Mouse (Mus musculus): ENCODE data around the gene Pxylp1. TPM values are rescaled to one million over a fixed set of nuclear protein-coding genes. Genes with fewer than 3 reads are reported as not detected.

The Pxylp1 gene
- polyA plus RNA-seq, 1 experiment from 2014 or later, result 22.2 TPM

GRCm38 (mm10) chr9:96891341-96892330, 833 bp downstream of the Pxylp1 start:
- H3K27ac ChIP-seq (ENCODE audit: low read length), result no peak overlapping the region
- peaks cover 5% of the 10 kb centered on the region; the same call in 1 of the 2 replicates for H3K27me3 ChIP-seq (ENCODE audit: insufficient read depth, low read length)
- H3K36me3 ChIP-seq (ENCODE audit: insufficient read depth, low read length), result no peaks in the 10 kb centered on the region
- no peak for ATAC-seq (ENCODE audit: low FRiP score, low TSS enrichment)
- no peak overlapping the region for H3K4me2 ChIP-seq (replicated peaks; ENCODE audit: low read depth, low read length)
- H3K4me1 ChIP-seq (ENCODE audit: insufficient read depth, low read length), result peaks cover 26% of the 10 kb centered on the region
- H3K4me3 ChIP-seq (ENCODE audit: low read length), result no peak overlapping the region
- 61% methylated on average over 12 of the region's 12 CpGs for WGBS
- H3K9ac ChIP-seq (replicated peaks; ENCODE audit: low read length), result no peak overlapping the region
- H3K9me3 ChIP-seq (ENCODE audit: low read length), result no peaks in the 10 kb centered on the region

- Histone ChIP-seq H3K27ac (ENCODE audit: low read length) (no peak overlapping the region), H3K4me3 (ENCODE audit: low read length) (no peak overlapping the region), H3K4me1 (ENCODE audit: insufficient read depth, low read length) (peaks cover 26% of the 10 kb centered on the region), H3K9ac (replicated peaks; ENCODE audit: low read length) (no peak overlapping the region), H3K36me3 (ENCODE audit: insufficient read depth, low read length) (no peaks in the 10 kb centered on the region), H3K27me3 (ENCODE audit: insufficient read depth, low read length) (peaks cover 5% of the 10 kb centered on the region; the same call in 1 of the 2 replicates), H3K4me2 (replicated peaks; ENCODE audit: low read depth, low read length) (no peak overlapping the region), H3K9me3 (ENCODE audit: low read length) (no peaks in the 10 kb centered on the region)
- WGBS, result 84% methylated on average over 6 of the region's 6 CpGs
- no peak for ATAC-seq (ENCODE audit: low FRiP score, low TSS enrichment)
These were observed 1.7 kb downstream of the Pxylp1 start for GRCm38 (mm10) chr9:96890756-96891155.

GRCm38 (mm10) chr9:96890266-96890665, 2.2 kb downstream of the Pxylp1 start:
- 0 out of 2 replicates have a peak overlapping the region, but pooled peaks have one; percentile 87 for H3K9ac ChIP-seq (replicated peaks; ENCODE audit: low read length)
- H3K36me3 ChIP-seq (ENCODE audit: insufficient read depth, low read length), result no peaks in the 10 kb centered on the region
- no peaks in the 10 kb centered on the region for H3K9me3 ChIP-seq (ENCODE audit: low read length)
- WGBS, result 89% methylated on average over 6 of the region's 6 CpGs
- peaks cover 26% of the 10 kb centered on the region for H3K4me1 ChIP-seq (ENCODE audit: insufficient read depth, low read length)
- H3K27ac ChIP-seq (ENCODE audit: low read length), result no peak overlapping the region
- ATAC-seq (ENCODE audit: low FRiP score, low TSS enrichment), result no peak
- no peak overlapping the region for H3K4me2 ChIP-seq (replicated peaks; ENCODE audit: low read depth, low read length)
- H3K27me3 ChIP-seq (ENCODE audit: insufficient read depth, low read length), result peaks cover 5% of the 10 kb centered on the region; the same call in 1 of the 2 replicates
- H3K4me3 ChIP-seq (ENCODE audit: low read length), result no peak overlapping the region

- Histone ChIP-seq H3K27me3 (ENCODE audit: insufficient read depth, low read length) (peaks cover 5% of the 10 kb centered on the region; the same call in 1 of the 2 replicates), H3K36me3 (ENCODE audit: insufficient read depth, low read length) (no peaks in the 10 kb centered on the region), H3K9me3 (ENCODE audit: low read length) (no peaks in the 10 kb centered on the region), H3K4me3 (ENCODE audit: low read length) (peak overlapping the region; percentile 68), H3K9ac (replicated peaks; ENCODE audit: low read length) (peak overlapping the region; percentile 87), H3K27ac (ENCODE audit: low read length) (peak overlapping the region; percentile 40; the same call in 1 of the 2 replicates), H3K4me2 (replicated peaks; ENCODE audit: low read depth, low read length) (peak overlapping the region; percentile 85), H3K4me1 (ENCODE audit: insufficient read depth, low read length) (peaks cover 26% of the 10 kb centered on the region)
- 1% methylated on average over 63 of the region's 66 CpGs for WGBS
- ATAC-seq (ENCODE audit: low FRiP score, low TSS enrichment), result peak; percentile 88
These were observed 3.0 kb downstream of the Pxylp1 start for GRCm38 (mm10) chr9:96889345-96890021.

- WGBS, result 2% methylated on average over 35 of the region's 37 CpGs
- Histone ChIP-seq H3K4me1 (ENCODE audit: insufficient read depth, low read length) (peaks cover 26% of the 10 kb centered on the region), H3K27ac (ENCODE audit: low read length) (no peak overlapping the region), H3K4me2 (replicated peaks; ENCODE audit: low read depth, low read length) (peak overlapping the region; percentile 85), H3K9me3 (ENCODE audit: low read length) (no peaks in the 10 kb centered on the region), H3K36me3 (ENCODE audit: insufficient read depth, low read length) (no peaks in the 10 kb centered on the region), H3K4me3 (ENCODE audit: low read length) (peak overlapping the region; percentile 68), H3K27me3 (ENCODE audit: insufficient read depth, low read length) (peaks cover 5% of the 10 kb centered on the region; the same call in 1 of the 2 replicates), H3K9ac (replicated peaks; ENCODE audit: low read length) (peak overlapping the region; percentile 87)
- ATAC-seq (ENCODE audit: low FRiP score, low TSS enrichment), result peak; percentile 49
These were observed 3.6 kb downstream of the Pxylp1 start for GRCm38 (mm10) chr9:96888742-96889344.

- Histone ChIP-seq H3K4me3 (ENCODE audit: low read length) (peak overlapping the region; percentile 68; the same call in 1 of the 2 replicates), H3K27me3 (ENCODE audit: insufficient read depth, low read length) (peaks cover 5% of the 10 kb centered on the region; the same call in 1 of the 2 replicates), H3K27ac (ENCODE audit: low read length) (no peak overlapping the region), H3K4me2 (replicated peaks; ENCODE audit: low read depth, low read length) (peak overlapping the region; percentile 85; the same call in 1 of the 2 replicates), H3K9me3 (ENCODE audit: low read length) (no peaks in the 10 kb centered on the region), H3K9ac (replicated peaks; ENCODE audit: low read length) (no peak overlapping the region), H3K4me1 (ENCODE audit: insufficient read depth, low read length) (peaks cover 18% of the 10 kb centered on the region), H3K36me3 (ENCODE audit: insufficient read depth, low read length) (no peaks in the 10 kb centered on the region)
- 25% methylated on average over 6 of the region's 6 CpGs for WGBS
- no peak for ATAC-seq (ENCODE audit: low FRiP score, low TSS enrichment)
These were observed 4.5 kb downstream of the Pxylp1 start for GRCm38 (mm10) chr9:96887954-96888353.

- Histone ChIP-seq H3K9me3 (ENCODE audit: low read length) (no peaks in the 10 kb centered on the region), H3K4me3 (ENCODE audit: low read length) (no peak overlapping the region), H3K4me1 (ENCODE audit: insufficient read depth, low read length) (peaks cover 16% of the 10 kb centered on the region), H3K9ac (replicated peaks; ENCODE audit: low read length) (no peak overlapping the region), H3K36me3 (ENCODE audit: insufficient read depth, low read length) (no peaks in the 10 kb centered on the region), H3K4me2 (replicated peaks; ENCODE audit: low read depth, low read length) (no peak overlapping the region), H3K27me3 (ENCODE audit: insufficient read depth, low read length) (peaks cover 5% of the 10 kb centered on the region; the same call in 1 of the 2 replicates), H3K27ac (ENCODE audit: low read length) (no peak overlapping the region)
- ATAC-seq (ENCODE audit: low FRiP score, low TSS enrichment), result no peak
These were observed 5.0 kb downstream of the Pxylp1 start for GRCm38 (mm10) chr9:96887492-96887891.

GRCm38 (mm10) chr9:96885781-96886180, 6.7 kb downstream of the Pxylp1 start:
- H3K27ac ChIP-seq (ENCODE audit: low read length), result no peak overlapping the region

GRCm38 (mm10) chr9:96882496-96883265, 9.8 kb downstream of the Pxylp1 start:
- no peak for ATAC-seq (ENCODE audit: low FRiP score, low TSS enrichment)
- WGBS, result 88% methylated on average over 20 of the region's 20 CpGs
- H3K9me3 ChIP-seq (ENCODE audit: low read length), result no peaks in the 10 kb centered on the region
- no peak overlapping the region for H3K9ac ChIP-seq (replicated peaks; ENCODE audit: low read length)
- H3K4me3 ChIP-seq (ENCODE audit: low read length), result no peak overlapping the region
- H3K27ac ChIP-seq (ENCODE audit: low read length), result no peak overlapping the region
- no peak overlapping the region for H3K4me2 ChIP-seq (replicated peaks; ENCODE audit: low read depth, low read length)
- H3K27me3 ChIP-seq (ENCODE audit: insufficient read depth, low read length), result no peaks in the 10 kb centered on the region
- peaks cover 2% of the 10 kb centered on the region; the same call in 1 of the 2 replicates for H3K4me1 ChIP-seq (ENCODE audit: insufficient read depth, low read length)
- H3K36me3 ChIP-seq (ENCODE audit: insufficient read depth, low read length), result no peaks in the 10 kb centered on the region

More at GRCm38 (mm10) chr9:96885781-96886180, 6.7 kb downstream of the Pxylp1 start:
- Histone ChIP-seq H3K9me3 (ENCODE audit: low read length) (no peaks in the 10 kb centered on the region), H3K9ac (replicated peaks; ENCODE audit: low read length) (no peak overlapping the region), H3K4me3 (ENCODE audit: low read length) (no peak overlapping the region), H3K4me1 (ENCODE audit: insufficient read depth, low read length) (peaks cover 14% of the 10 kb centered on the region), H3K4me2 (replicated peaks; ENCODE audit: low read depth, low read length) (no peak overlapping the region), H3K36me3 (ENCODE audit: insufficient read depth, low read length) (no peaks in the 10 kb centered on the region), H3K27me3 (ENCODE audit: insufficient read depth, low read length) (peaks cover 5% of the 10 kb centered on the region; the same call in 1 of the 2 replicates)
- 66% methylated on average over 3 of the region's 3 CpGs for WGBS
- ATAC-seq (ENCODE audit: low FRiP score, low TSS enrichment), result no peak
